Mouse (Mus musculus): ENCODE results near the gene Olfr1208.

Gene Olfr1208

GRCm38 (mm10) chr2:88902211-88902610, at the start of gene Olfr1208:
Olfr1208 (minus strand) TSS chr2:88902311.
- no peak for DNase-seq (ENCODE audit: low spot score)

DNA sequence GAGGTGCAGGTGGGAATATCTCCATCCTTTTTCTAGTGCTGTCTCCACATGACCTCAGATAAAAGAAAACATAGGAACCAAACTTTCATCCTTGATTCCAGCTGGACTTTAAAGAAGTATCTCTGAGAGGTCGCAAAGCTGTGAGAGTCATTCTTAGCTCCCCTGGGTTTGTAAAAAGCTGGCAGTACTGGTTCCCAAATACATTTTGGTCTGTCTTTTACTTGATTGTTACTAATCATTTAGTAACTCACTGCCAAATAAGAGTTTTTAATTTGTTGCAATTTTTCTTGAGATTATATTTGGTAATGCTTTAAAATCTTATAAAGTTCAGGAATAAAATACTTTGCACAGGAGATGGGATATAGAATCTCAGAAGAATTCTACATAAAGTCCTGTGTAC, 35.9 kb upstream of the Olfr1208 start, which contains the start of gene Olfr1211:
TSS of gene Olfr1211 (minus strand) at position 101 of the 400 bp plus-strand sequence.
- no peak for DNase-seq (ENCODE audit: low spot score)

- no peak for DNase-seq (ENCODE audit: low spot score)
Observed at GRCm38 (mm10) chr2:88915057-88915456, 12.9 kb upstream of the Olfr1208 start, which contains the start of gene Olfr1209. Olfr1209 (minus strand) TSS chr2:88915157.

DNA sequence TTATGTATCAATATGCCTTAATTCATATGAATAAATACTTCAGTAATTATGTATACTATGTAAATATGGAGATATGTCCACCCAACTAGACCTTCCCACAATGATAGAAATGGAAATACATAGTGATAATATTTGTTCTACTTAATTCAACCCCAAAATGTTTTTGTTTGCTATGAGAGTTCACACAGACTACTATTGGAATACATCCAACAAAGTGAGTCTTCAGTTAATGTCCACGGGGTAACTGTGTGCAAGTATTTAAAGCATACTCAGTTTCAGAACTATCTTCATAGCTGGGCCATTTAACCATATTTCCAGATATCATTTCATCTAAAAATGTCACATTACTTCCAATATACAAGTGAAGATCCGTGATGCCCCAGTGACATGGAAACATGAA, 39.2 kb downstream of the Olfr1208 start, which contains the start of gene Olfr1206:
TSS of gene Olfr1206 (plus strand) at position 301 of the 400 bp plus-strand sequence.
- DNase-seq (ENCODE audit: low spot score): no peak

GRCm38 (mm10) chr2:88848992-88849391, 53.1 kb downstream of the Olfr1208 start, which contains the start of gene Olfr1204:
Olfr1204 (plus strand) TSS chr2:88849292.
- no peak for DNase-seq (ENCODE audit: low spot score)

Measured in adipocyte (in vitro differentiated cells).